Mouse (Mus musculus): Measurements from ENCODE around the gene Gm47959. TPM values are rescaled to one million over a fixed set of nuclear protein-coding genes. Genes with fewer than 3 reads are reported as not detected.
"Not testable (repeated sequence)": the region's sequence is repeated elsewhere in the genome, so short reads cannot be mapped to it uniquely, and the experiment has no call there.

Gm47959 gene
- total RNA-seq (2014; rRNA removed) = not detected in 2 replicates
- not detected in 2 replicates for polyA plus RNA-seq (2015; fragmentation: Nextera tagmentation; extraction: Ambion mirVana)

DNA sequence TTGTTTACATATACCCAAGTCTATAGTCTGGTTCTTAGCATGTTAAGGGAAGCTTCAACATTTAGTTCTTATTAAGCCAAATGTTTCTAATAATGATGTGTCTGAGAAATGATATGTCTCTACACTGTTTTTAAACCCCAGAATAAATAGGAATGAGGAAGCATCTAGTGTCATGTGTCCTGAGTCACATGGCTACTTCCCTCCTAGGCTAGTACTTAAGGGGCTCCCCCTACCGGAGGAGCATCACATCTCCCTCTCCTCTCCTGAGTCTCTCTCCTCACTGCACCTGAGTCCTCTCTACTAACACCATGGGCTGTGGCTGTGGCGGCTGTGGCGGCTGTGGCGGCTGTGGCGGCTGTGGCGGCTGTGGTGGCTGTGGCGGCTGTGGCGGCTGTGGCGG lies at the start of gene Gm47959:
TSS of gene Gm47959 (plus strand) at position 243 of the 400 bp plus-strand sequence.
- not testable (repeated sequence) for DNase-seq (ENCODE audit: low spot score); H3K9ac ChIP-seq (replicated peaks; ENCODE audit: low read length, poor library complexity, severe bottlenecking); H3K4me2 ChIP-seq (ENCODE audit: low read depth, low read length, poor library complexity, severe bottlenecking); H3K27ac ChIP-seq (ENCODE audit: low read depth, low read length); ATAC-seq (ENCODE audit: low FRiP score); H3K36me3 ChIP-seq (ENCODE audit: insufficient read depth, low read length); H3K27me3 ChIP-seq (ENCODE audit: insufficient read depth, low read length); H3K4me3 ChIP-seq (ENCODE audit: low read depth, low read length); H3K9me3 ChIP-seq (ENCODE audit: low read length); H3K4me1 ChIP-seq (ENCODE audit: insufficient read depth, low read length)
- WGBS = 97% methylated on average over 7 of the region's 9 CpGs

DNA sequence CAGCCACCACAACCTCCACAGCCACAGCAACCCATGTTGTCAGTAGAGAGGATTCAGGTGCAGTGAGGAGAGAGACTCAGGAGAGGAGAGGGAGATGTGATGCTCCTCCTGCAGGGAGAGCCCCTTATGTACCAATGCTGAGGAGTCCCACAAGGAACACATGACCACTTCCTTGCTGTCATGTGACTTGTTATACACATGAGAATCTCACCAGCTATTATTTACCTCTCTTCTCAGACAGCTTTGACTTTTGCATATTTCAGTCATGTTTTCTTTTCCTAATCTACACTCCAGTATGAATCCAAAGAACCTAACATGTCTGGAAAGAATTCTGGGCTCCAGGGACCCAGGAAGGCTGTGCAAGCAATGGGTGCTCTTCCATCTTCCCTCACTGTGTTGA lies 44.4 kb upstream of the Gm47959 start, which contains the start of gene Gm7544:
TSS of gene Gm7544 (minus strand) at position 101 of the 400 bp plus-strand sequence.
- not testable (repeated sequence) for H3K27ac ChIP-seq (ENCODE audit: low read depth, low read length); H3K36me3 ChIP-seq (ENCODE audit: insufficient read depth, low read length); H3K27me3 ChIP-seq (ENCODE audit: insufficient read depth, low read length); DNase-seq (ENCODE audit: low spot score); H3K4me1 ChIP-seq (ENCODE audit: insufficient read depth, low read length); H3K4me2 ChIP-seq (ENCODE audit: low read depth, low read length, poor library complexity, severe bottlenecking); H3K9me3 ChIP-seq (ENCODE audit: low read length); H3K9ac ChIP-seq (replicated peaks; ENCODE audit: low read length, poor library complexity, severe bottlenecking); ATAC-seq (ENCODE audit: low FRiP score); H3K4me3 ChIP-seq (ENCODE audit: low read depth, low read length)

DNA sequence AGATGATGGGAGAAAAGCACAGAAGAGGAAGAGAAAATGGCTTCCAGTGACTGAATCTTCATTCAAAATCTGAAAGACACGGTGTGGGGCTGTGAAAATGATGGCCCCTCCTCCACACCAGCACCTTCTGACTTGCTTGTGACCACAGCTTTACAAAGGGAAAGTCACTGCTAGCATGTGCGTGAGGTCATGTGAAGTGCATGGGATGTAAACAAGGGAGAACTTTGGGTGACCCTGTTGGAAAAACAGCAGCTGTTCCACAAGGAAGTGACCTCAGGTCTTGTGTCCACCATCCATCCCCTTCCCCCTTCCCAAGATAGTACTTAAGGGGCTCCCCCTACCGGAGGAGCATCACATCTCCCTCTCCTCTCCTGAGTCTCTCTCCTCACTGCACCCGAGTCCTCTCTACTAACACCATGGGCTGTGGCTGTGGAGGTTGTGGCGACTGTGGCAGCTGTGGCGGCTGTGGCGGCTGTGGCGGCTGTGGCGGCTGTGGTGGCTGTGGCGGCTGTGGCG lies 40.4 kb upstream of the Gm47959 start, which contains the start of gene Gm47955:
TSS of gene Gm47955 (plus strand) at position 417 of the 516 bp plus-strand sequence.
- Histone ChIP-seq H3K4me3 (ENCODE audit: low read depth, low read length) (no peak within 1 kb of the TSS), H3K9me3 (ENCODE audit: low read length) (no peaks in the 10 kb centered on the region), H3K36me3 (ENCODE audit: insufficient read depth, low read length) (no peaks in the 10 kb centered on the region), H3K4me2 (ENCODE audit: low read depth, low read length, poor library complexity, severe bottlenecking) (no peak within 1 kb of the TSS), H3K27ac (ENCODE audit: low read depth, low read length) (no peak within 1 kb of the TSS), H3K9ac (replicated peaks; ENCODE audit: low read length, poor library complexity, severe bottlenecking) (no peak within 1 kb of the TSS), H3K4me1 (ENCODE audit: insufficient read depth, low read length) (no peaks in the 10 kb centered on the region), H3K27me3 (ENCODE audit: insufficient read depth, low read length) (no peaks in the 10 kb centered on the region)
- ATAC-seq (ENCODE audit: low FRiP score) = no peak
- no peak for TF ChIP-seq CTCF (IDR thresholded peaks at IDR 0.05)
- no peak for DNase-seq (ENCODE audit: low spot score)
- WGBS = 94% methylated on average over 11 of the region's 11 CpGs

DNA sequence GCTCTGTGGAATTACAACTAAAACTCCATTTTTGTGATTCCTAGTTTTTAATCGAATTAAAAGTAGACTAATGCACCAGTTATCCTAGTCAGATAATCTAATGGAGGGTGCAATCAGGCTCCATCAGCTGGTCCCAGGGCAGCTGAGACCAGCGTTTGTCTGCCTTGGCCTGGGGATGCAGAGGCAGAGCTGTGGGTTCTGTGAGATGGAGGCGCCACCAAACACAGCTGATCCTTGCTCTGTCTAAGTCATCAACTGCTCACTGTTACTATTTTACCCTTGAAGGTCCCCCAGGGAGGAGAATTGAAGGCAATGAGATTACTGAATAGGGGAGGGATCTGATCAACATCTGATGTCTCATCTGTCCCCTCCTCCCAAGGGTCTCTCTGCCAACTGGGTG lies 33.9 kb upstream of the Gm47959 start:
- Histone ChIP-seq H3K27ac (ENCODE audit: low read depth, low read length) (no peak overlapping the region), H3K9me3 (ENCODE audit: low read length) (no peaks in the 10 kb centered on the region), H3K27me3 (ENCODE audit: insufficient read depth, low read length) (no peaks in the 10 kb centered on the region), H3K4me3 (ENCODE audit: low read depth, low read length) (no peak overlapping the region), H3K36me3 (ENCODE audit: insufficient read depth, low read length) (no peaks in the 10 kb centered on the region), H3K9ac (replicated peaks; ENCODE audit: low read length, poor library complexity, severe bottlenecking) (no peak overlapping the region), H3K4me1 (ENCODE audit: insufficient read depth, low read length) (no peaks in the 10 kb centered on the region), H3K4me2 (ENCODE audit: low read depth, low read length, poor library complexity, severe bottlenecking) (no peak overlapping the region)
- 66% methylated on average over 3 of the region's 3 CpGs for WGBS
- no peak for TF ChIP-seq CTCF (IDR thresholded peaks at IDR 0.05)
- ATAC-seq (ENCODE audit: low FRiP score) (no peak), DNase-seq (ENCODE audit: low spot score) (no peak)

DNA sequence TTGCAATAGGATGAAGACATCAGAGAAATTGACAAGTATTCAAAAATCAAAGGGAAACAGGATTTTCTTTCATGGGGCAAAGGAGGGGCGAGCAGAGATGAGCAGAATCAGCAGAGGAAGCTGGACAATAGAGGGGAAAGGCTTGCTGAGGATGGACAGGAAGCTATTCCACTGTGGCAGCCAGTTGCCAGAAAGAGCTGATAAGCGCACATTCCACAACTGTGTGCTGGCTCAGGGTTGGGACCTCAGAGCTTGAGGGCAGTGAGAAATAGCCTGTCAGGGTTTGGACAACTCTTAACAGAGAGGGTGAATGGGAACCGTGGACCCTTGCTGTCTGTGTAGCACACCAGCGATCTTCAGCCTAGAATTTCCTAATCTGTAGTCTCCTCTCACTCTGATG lies 28.3 kb upstream of the Gm47959 start:
- no peaks in the 10 kb centered on the region for H3K27me3 ChIP-seq (ENCODE audit: insufficient read depth, low read length)
- no peak overlapping the region for H3K4me2 ChIP-seq (ENCODE audit: low read depth, low read length, poor library complexity, severe bottlenecking)
- no peaks in the 10 kb centered on the region for H3K9me3 ChIP-seq (ENCODE audit: low read length)
- no peak overlapping the region for H3K9ac ChIP-seq (replicated peaks; ENCODE audit: low read length, poor library complexity, severe bottlenecking)
- DNase-seq (ENCODE audit: low spot score) = no peak
- ATAC-seq (ENCODE audit: low FRiP score) = no peak
- no peak overlapping the region for H3K27ac ChIP-seq (ENCODE audit: low read depth, low read length)
- no peak for TF ChIP-seq CTCF (IDR thresholded peaks at IDR 0.05)
- 48% methylated on average over 4 of the region's 4 CpGs for WGBS
- H3K36me3 ChIP-seq (ENCODE audit: insufficient read depth, low read length) = no peaks in the 10 kb centered on the region
- H3K4me3 ChIP-seq (ENCODE audit: low read depth, low read length) = no peak overlapping the region
- H3K4me1 ChIP-seq (ENCODE audit: insufficient read depth, low read length) = no peaks in the 10 kb centered on the region

DNA sequence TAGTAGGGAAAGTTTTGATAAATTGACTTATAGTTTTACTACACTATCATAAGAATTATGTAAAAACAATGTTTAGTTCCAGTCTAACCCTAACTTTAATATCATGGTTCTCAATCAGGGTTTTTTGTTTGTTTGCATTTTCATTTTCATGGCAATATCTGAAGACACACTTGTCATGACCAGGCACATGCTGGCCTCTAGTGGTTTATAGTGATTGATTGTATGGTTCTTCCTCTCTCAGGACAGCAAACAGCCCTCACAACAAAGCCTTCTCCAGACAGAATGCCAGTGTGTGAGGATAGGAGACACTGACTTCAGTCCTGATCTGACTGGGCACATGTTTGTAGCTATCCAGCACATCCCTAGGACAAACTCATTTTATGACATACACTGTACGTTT lies 27.1 kb upstream of the Gm47959 start:
- ATAC-seq (ENCODE audit: low FRiP score) (no peak), DNase-seq (ENCODE audit: low spot score) (no peak)
- 81% methylated on average over 1 of the region's 1 CpGs for WGBS

More for the DNA sequence above, 27.1 kb upstream of the Gm47959 start:
- Histone ChIP-seq H3K4me3 (ENCODE audit: low read depth, low read length) (no peak overlapping the region), H3K9me3 (ENCODE audit: low read length) (no peaks in the 10 kb centered on the region), H3K9ac (replicated peaks; ENCODE audit: low read length, poor library complexity, severe bottlenecking) (no peak overlapping the region), H3K27ac (ENCODE audit: low read depth, low read length) (no peak overlapping the region), H3K36me3 (ENCODE audit: insufficient read depth, low read length) (no peaks in the 10 kb centered on the region), H3K27me3 (ENCODE audit: insufficient read depth, low read length) (no peaks in the 10 kb centered on the region), H3K4me1 (ENCODE audit: insufficient read depth, low read length) (no peaks in the 10 kb centered on the region), H3K4me2 (ENCODE audit: low read depth, low read length, poor library complexity, severe bottlenecking) (no peak overlapping the region)
- peak; percentile 40 for TF ChIP-seq CTCF (IDR thresholded peaks at IDR 0.05)

Measured in midbrain, postnatal 0 days (tissue).